Mouse (Mus musculus) bone marrow, adult 2 months (tissue): ENCODE data around the gene Nucks1.

Source experiments
- CTCF ChIP-seq: fragments of 200-500 bp; IDR thresholded peaks from 2 replicates; pipeline ENCODE4 v1.5.1; 2011; ENCODE audit warnings: low read length, control low read depth; ENCODE audit not compliant: control insufficient read depth, insufficient read depth
- POLR2A ChIP-seq: fragments of 200-500 bp; IDR thresholded peaks from 2 replicates; pipeline ENCODE4 v1.6.1; 2011; ENCODE audit warnings: low read depth, mild to moderate bottlenecking, control low read depth, low read length, borderline replicate concordance; ENCODE audit not compliant: control insufficient read depth

GRCm38 (mm10) chr1:131970661-131971520 is 60.6 kb downstream of the Nucks1 start:
- TF ChIP-seq POLR2A (no peak), CTCF (no peak)
